Mouse (Mus musculus) lung, adult 2 months (tissue): ENCODE data around the gene Srrm4. TPM values are rescaled to one million over a fixed set of nuclear protein-coding genes. Genes with fewer than 3 reads are reported as not detected.

Experiments
- DNase-seq: peaks from one replicate; pipeline ENCODE4 v3.0.0; 2022
- H3K4me1 ChIP-seq: fragments of 200-500 bp; 2 replicates; pipeline ENCODE4 v1.6.1; 2011; ENCODE audit warnings: low read length; ENCODE audit not compliant: control insufficient read depth, insufficient read depth
- H3K4me3 ChIP-seq: fragments of 200-500 bp; replicated peaks from 2 replicates; pipeline ENCODE3; 2011; ENCODE audit warnings: low read depth, mild to moderate bottlenecking, control low read depth, low read length; ENCODE audit errors: extremely low read depth
- CTCF ChIP-seq: fragments of 200-500 bp; IDR thresholded peaks from 2 replicates; pipeline ENCODE4 v1.5.1; 2011; ENCODE audit warnings: mild to moderate bottlenecking, low read length, control low read depth; ENCODE audit not compliant: insufficient read depth
- POLR2A ChIP-seq: fragments of 200-500 bp; IDR thresholded peaks from 2 replicates; pipeline ENCODE4 v1.6.1; 2011; ENCODE audit warnings: low read depth, mild to moderate bottlenecking, control low read depth, low read length, borderline replicate concordance; ENCODE audit errors: extremely low read depth
- WGBS: fragments of 180-500 bp; shearing (Covaris S2); methylation state at CpG from one replicate; pipeline ENCODE4 v1.1.7; 2018; 5-methylcytosine and 5-hydroxymethylcytosine counted together
- polyA plus RNA-seq: library from polyadenylated mRNA; depleted of rRNA; stranded (reverse); fragments of >200 nt; gene quantifications from 2 replicates; pipeline ENCODE4 v1.2.3, GENCODE M21; 2012

Gene Srrm4
- polyA plus RNA-seq, 1 experiment: 0.49 TPM

- TF ChIP-seq POLR2A (no peak), CTCF (peak; percentile 57)
- H3K4me1 ChIP-seq: no peaks in the 10 kb centered on the region
- H3K4me3 ChIP-seq: no peak overlapping the region
- DNase-seq: no peak
- 70% methylated on average over 11 of the region's 11 CpGs for WGBS
Observed at GRCm38 (mm10) chr5:116461354-116462042, 130.1 kb downstream of the Srrm4 start.

- Histone ChIP-seq H3K4me1 (no peaks in the 10 kb centered on the region), H3K4me3 (no peak overlapping the region)
- DNase-seq: no peak
- TF ChIP-seq CTCF: no peak
- TF ChIP-seq POLR2A: no peak
- 79% methylated on average over 2 of the region's 2 CpGs for WGBS
Observed at GRCm38 (mm10) chr5:116459970-116460369, 131.6 kb downstream of the Srrm4 start.

GRCm38 (mm10) chr5:116457791-116458190 is 133.8 kb downstream of the Srrm4 start:
- WGBS: 85% methylated on average over 7 of the region's 7 CpGs
- TF ChIP-seq POLR2A (no peak), CTCF (no peak)
- DNase-seq: no peak
- Histone ChIP-seq H3K4me3 (no peak overlapping the region), H3K4me1 (no peaks in the 10 kb centered on the region; the same call in 1 of the 2 replicates)

GRCm38 (mm10) chr5:116456796-116457515 is 134.7 kb downstream of the Srrm4 start:
- Histone ChIP-seq H3K4me3 (no peak overlapping the region), H3K4me1 (no peaks in the 10 kb centered on the region; the same call in 1 of the 2 replicates)
- DNase-seq: no peak
- 43% methylated on average over 10 of the region's 10 CpGs for WGBS
- TF ChIP-seq CTCF (no peak), POLR2A (no peak)

- peak; percentile 35; the same call in 1 of the 2 replicates for TF ChIP-seq CTCF
- TF ChIP-seq POLR2A: no peak
- WGBS: 3% methylated on average over 27 of the region's 27 CpGs
- peak overlapping the region; percentile 46 for H3K4me3 ChIP-seq
- H3K4me1 ChIP-seq: no peaks in the 10 kb centered on the region; the same call in 1 of the 2 replicates
- DNase-seq: peak; percentile 65
Observed at GRCm38 (mm10) chr5:116453401-116453851, 138.2 kb downstream of the Srrm4 start.

GRCm38 (mm10) chr5:116450901-116451300 is 140.7 kb downstream of the Srrm4 start:
- TF ChIP-seq CTCF: no peak
- no peak for TF ChIP-seq POLR2A
- WGBS: 64% methylated on average over 8 of the region's 8 CpGs
- no peak for DNase-seq
- Histone ChIP-seq H3K4me3 (no peak overlapping the region), H3K4me1 (no peaks in the 10 kb centered on the region; the same call in 1 of the 2 replicates)

- 43% methylated on average over 8 of the region's 8 CpGs for WGBS
- no peak for DNase-seq
- no peak overlapping the region for H3K4me3 ChIP-seq
- no peaks in the 10 kb centered on the region; the same call in 1 of the 2 replicates for H3K4me1 ChIP-seq
- TF ChIP-seq POLR2A: no peak
- no peak for TF ChIP-seq CTCF
Observed at GRCm38 (mm10) chr5:116449522-116450225, 141.9 kb downstream of the Srrm4 start.

- DNase-seq: no peak
- no peaks in the 10 kb centered on the region; the same call in 1 of the 2 replicates for H3K4me1 ChIP-seq
- WGBS: 5% methylated on average over 10 of the region's 11 CpGs
- TF ChIP-seq CTCF (no peak), POLR2A (no peak)
- no peak overlapping the region for H3K4me3 ChIP-seq
Observed at GRCm38 (mm10) chr5:116448409-116449191, 143.0 kb downstream of the Srrm4 start.

- DNase-seq: no peak
- TF ChIP-seq CTCF: no peak
- TF ChIP-seq POLR2A: no peak
- Histone ChIP-seq H3K4me3 (peak overlapping the region; percentile 10), H3K4me1 (no peaks in the 10 kb centered on the region; the same call in 1 of the 2 replicates)
- 25% methylated on average over 11 of the region's 11 CpGs for WGBS
Observed at GRCm38 (mm10) chr5:116447821-116448350, 143.7 kb downstream of the Srrm4 start.
